Mouse (Mus musculus) heart, postnatal 14 days (tissue): ENCODE results near the gene Pop5. TPM values are rescaled to one million over a fixed set of nuclear protein-coding genes. Genes with fewer than 3 reads are reported as not detected.

Experiments
- DNase-seq, 2 experiments: peaks; one replicate each; pipeline ENCODE4 v3.0.0; 2021 to 2022
- intact Hi-C: fragments of 180-260 bp; cut with DNase I; formaldehyde crosslinking; loops from one replicate; pipeline ENCODE4 v1.15.1; 2025
- total RNA-seq, 2 experiments: library from RNA; stranded (reverse); gene quantifications; 2 replicates each; pipeline ENCODE4 v1.2.3; 2021

Pop5 gene
- total RNA-seq, 2 experiments from 2014 or later = 27.6 to 29.8 TPM

- intact Hi-C loops = loop anchor here (2.0 kb wide), 1 partner anchor 21 kb away; the partner anchor contains the start of gene Dynll1
- DNase-seq = peak in 1 of 2 experiments; percentile 30
Measured at GRCm38 (mm10) chr5:115280050-115280687, 44.5 kb downstream of the Pop5 start.

GRCm38 (mm10) chr5:115284735-115285134 lies 49.1 kb downstream of the Pop5 start:
- no peak for DNase-seq
- intact Hi-C loops = no loop called here

GRCm38 (mm10) chr5:115294173-115294572 lies 58.5 kb downstream of the Pop5 start:
- intact Hi-C loops = no loop called here
- DNase-seq = no peak

Other genes starting within 250 kb of the Pop5 start
- 10 to 100 TPM; 40.6 to 42.5 TPM for gene Sppl3, start 224.7 kb upstream of the Pop5 start, total RNA-seq
- gene Gm10401, start 137.5 kb upstream of the Pop5 start, total RNA-seq = not detected
- gene Acads, start 116.5 kb upstream of the Pop5 start, total RNA-seq = 100 to 1,000 TPM; 196 to 208 TPM
- 10 to 100 TPM; 24.7 to 25.8 TPM for gene Unc119b, start 100.9 kb upstream of the Pop5 start, total RNA-seq
- 10 to 100 TPM; 70.0 to 77.1 TPM for gene Mlec, start 77.7 kb upstream of the Pop5 start, total RNA-seq
- 1 to 10 TPM; 3.5 to 4.0 TPM for gene Cabp1, start 41.5 kb upstream of the Pop5 start, total RNA-seq
- gene Rnf10, start 37.1 kb downstream of the Pop5 start, total RNA-seq = 100 to 1,000 TPM; 389 to 391 TPM
- gene Coq5, start 43.8 kb downstream of the Pop5 start, total RNA-seq = 100 to 1,000 TPM; 143 to 157 TPM
- 100 to 1,000 TPM; 135 to 185 TPM for gene Dynll1, start 65.2 kb downstream of the Pop5 start, total RNA-seq
- gene Srsf9, start 91.3 kb downstream of the Pop5 start, total RNA-seq = 10 to 100 TPM; 26.3 to 26.9 TPM
- 10 to 100 TPM; 16.0 to 17.0 TPM for gene Gatc, start 105.3 kb downstream of the Pop5 start, total RNA-seq
- 10 to 100 TPM; 21.1 to 23.1 TPM for gene Triap1, start 105.4 kb downstream of the Pop5 start, total RNA-seq
- 100 to 1,000 TPM; 367 to 372 TPM for gene Cox6a1, start 113.1 kb downstream of the Pop5 start, total RNA-seq
- gene Msi1, start 193.8 kb downstream of the Pop5 start, total RNA-seq = 1 to 10 TPM; 1.9 to 2.0 TPM
- not detected for gene Pla2g1b, start 230.4 kb downstream of the Pop5 start, total RNA-seq
- 10 to 100 TPM; 17.9 to 18.7 TPM for gene Sirt4, start 248.9 kb downstream of the Pop5 start, total RNA-seq